Mouse (Mus musculus): ENCODE measurements at regions not wholly inside any gene's neighbourhood (a gene's known extent, or its start where the extent isn't known, plus 50 kb on each side); places are given as distances from the start of the nearest gene placed in this dataset.

- no peak overlapping the region for H3K27ac ChIP-seq
- H3K27me3 ChIP-seq (ENCODE audit: control insufficient read depth, insufficient read depth, low read length), result no peaks in the 10 kb centered on the region
- no peaks in the 10 kb centered on the region for H3K36me3 ChIP-seq (replicated peaks; ENCODE audit: control insufficient read depth, insufficient read depth)
- no peak overlapping the region for H3K9ac ChIP-seq
- WGBS, result 40% methylated on average over 2 of the region's 2 CpGs
- no peaks in the 10 kb centered on the region for H3K9me3 ChIP-seq (ENCODE audit: control insufficient read depth, low read length)
- ATAC-seq (ENCODE audit: low FRiP score) (no peak), DNase-seq (ENCODE audit: low spot score) (no peak)
- H3K4me2 ChIP-seq (replicated peaks), result no peak overlapping the region
- peaks cover 3% of the 10 kb centered on the region; the same call in 1 of the 2 replicates for H3K4me1 ChIP-seq (replicated peaks; ENCODE audit: control insufficient read depth, insufficient read depth, low read length)
- H3K4me3 ChIP-seq (replicated peaks; ENCODE audit: low read length), result no peak overlapping the region
Observed at GRCm38 (mm10) chr11:18493086-18493485, 525.7 kb downstream of the Meis1 start.

GRCm38 (mm10) chr11:18489517-18490256 lies 529.1 kb downstream of the Meis1 start:
- Histone ChIP-seq H3K4me2 (replicated peaks) (no peak overlapping the region), H3K9ac (no peak overlapping the region), H3K27ac (no peak overlapping the region; the same call in 1 of the 2 replicates), H3K36me3 (replicated peaks; ENCODE audit: control insufficient read depth, insufficient read depth) (no peaks in the 10 kb centered on the region), H3K9me3 (ENCODE audit: control insufficient read depth, low read length) (no peaks in the 10 kb centered on the region), H3K4me1 (replicated peaks; ENCODE audit: control insufficient read depth, insufficient read depth, low read length) (peaks cover 3% of the 10 kb centered on the region; the same call in 1 of the 2 replicates), H3K4me3 (replicated peaks; ENCODE audit: low read length) (no peak overlapping the region), H3K27me3 (ENCODE audit: control insufficient read depth, insufficient read depth, low read length) (no peaks in the 10 kb centered on the region)
- DNase-seq (ENCODE audit: low spot score) (no peak), ATAC-seq (ENCODE audit: low FRiP score) (no peak)
- 61% methylated on average over 9 of the region's 9 CpGs for WGBS

- Histone ChIP-seq H3K27ac (no peak overlapping the region), H3K27me3 (ENCODE audit: control insufficient read depth, insufficient read depth, low read length) (no peaks in the 10 kb centered on the region), H3K4me3 (replicated peaks; ENCODE audit: low read length) (no peak overlapping the region), H3K4me1 (replicated peaks; ENCODE audit: control insufficient read depth, insufficient read depth, low read length) (no peaks in the 10 kb centered on the region), H3K9me3 (ENCODE audit: control insufficient read depth, low read length) (no peaks in the 10 kb centered on the region), H3K36me3 (replicated peaks; ENCODE audit: control insufficient read depth, insufficient read depth) (no peaks in the 10 kb centered on the region), H3K9ac (no peak overlapping the region), H3K4me2 (replicated peaks) (no peak overlapping the region)
- ATAC-seq (ENCODE audit: low FRiP score) (no peak), DNase-seq (ENCODE audit: low spot score) (no peak)
Observed at GRCm38 (mm10) chr11:18478841-18479240, 525.2 kb upstream of the Etaa1 start.

GRCm38 (mm10) chr11:18451271-18451670 lies 497.6 kb upstream of the Etaa1 start:
- H3K4me2 ChIP-seq (replicated peaks), result no peak overlapping the region
- H3K4me1 ChIP-seq (replicated peaks; ENCODE audit: control insufficient read depth, insufficient read depth, low read length), result no peaks in the 10 kb centered on the region
- H3K36me3 ChIP-seq (replicated peaks; ENCODE audit: control insufficient read depth, insufficient read depth), result no peaks in the 10 kb centered on the region
- no peak overlapping the region for H3K9ac ChIP-seq
- 82% methylated on average over 3 of the region's 3 CpGs for WGBS
- DNase-seq (ENCODE audit: low spot score), result no peak
- no peaks in the 10 kb centered on the region for H3K27me3 ChIP-seq (ENCODE audit: control insufficient read depth, insufficient read depth, low read length)
- H3K27ac ChIP-seq, result no peak overlapping the region
- ATAC-seq (ENCODE audit: low FRiP score), result no peak
- H3K4me3 ChIP-seq (replicated peaks; ENCODE audit: low read length), result no peak overlapping the region
- no peaks in the 10 kb centered on the region for H3K9me3 ChIP-seq (ENCODE audit: control insufficient read depth, low read length)

- no peaks in the 10 kb centered on the region for H3K9me3 ChIP-seq (ENCODE audit: control insufficient read depth, low read length)
- H3K36me3 ChIP-seq (replicated peaks; ENCODE audit: control insufficient read depth, insufficient read depth), result no peaks in the 10 kb centered on the region
- no peak overlapping the region for H3K27ac ChIP-seq
Observed at GRCm38 (mm10) chr11:18448879-18449278, 495.2 kb upstream of the Etaa1 start.

GRCm38 (mm10) chr11:18444600-18444999 lies 490.9 kb upstream of the Etaa1 start:
- H3K4me2 ChIP-seq (replicated peaks), result no peak overlapping the region
- no peak overlapping the region for H3K4me3 ChIP-seq (replicated peaks; ENCODE audit: low read length)
- H3K36me3 ChIP-seq (replicated peaks; ENCODE audit: control insufficient read depth, insufficient read depth), result no peaks in the 10 kb centered on the region
- DNase-seq (ENCODE audit: low spot score) (no peak), ATAC-seq (ENCODE audit: low FRiP score) (no peak)
- no peak overlapping the region for H3K9ac ChIP-seq
- H3K27ac ChIP-seq, result no peak overlapping the region
- H3K9me3 ChIP-seq (ENCODE audit: control insufficient read depth, low read length), result no peaks in the 10 kb centered on the region
- no peaks in the 10 kb centered on the region for H3K4me1 ChIP-seq (replicated peaks; ENCODE audit: control insufficient read depth, insufficient read depth, low read length)
- WGBS, result 79% methylated on average over 8 of the region's 8 CpGs
- H3K27me3 ChIP-seq (ENCODE audit: control insufficient read depth, insufficient read depth, low read length), result no peaks in the 10 kb centered on the region

More at GRCm38 (mm10) chr11:18448879-18449278, 495.2 kb upstream of the Etaa1 start:
- Histone ChIP-seq H3K4me1 (replicated peaks; ENCODE audit: control insufficient read depth, insufficient read depth, low read length) (no peaks in the 10 kb centered on the region), H3K4me2 (replicated peaks) (no peak overlapping the region), H3K27me3 (ENCODE audit: control insufficient read depth, insufficient read depth, low read length) (no peaks in the 10 kb centered on the region), H3K4me3 (replicated peaks; ENCODE audit: low read length) (no peak overlapping the region), H3K9ac (no peak overlapping the region)
- ATAC-seq (ENCODE audit: low FRiP score) (no peak), DNase-seq (ENCODE audit: low spot score) (no peak)
- WGBS, result 75% methylated on average over 1 of the region's 1 CpGs

- Histone ChIP-seq H3K27me3 (ENCODE audit: control insufficient read depth, insufficient read depth, low read length) (no peaks in the 10 kb centered on the region), H3K9ac (no peak overlapping the region), H3K4me1 (replicated peaks; ENCODE audit: control insufficient read depth, insufficient read depth, low read length) (no peaks in the 10 kb centered on the region), H3K36me3 (replicated peaks; ENCODE audit: control insufficient read depth, insufficient read depth) (no peaks in the 10 kb centered on the region), H3K27ac (no peak overlapping the region), H3K9me3 (ENCODE audit: control insufficient read depth, low read length) (no peaks in the 10 kb centered on the region), H3K4me3 (replicated peaks; ENCODE audit: low read length) (no peak overlapping the region), H3K4me2 (replicated peaks) (no peak overlapping the region)
- ATAC-seq (ENCODE audit: low FRiP score) (no peak), DNase-seq (ENCODE audit: low spot score) (no peak)
- WGBS, result 70% methylated on average over 5 of the region's 5 CpGs
Observed at GRCm38 (mm10) chr11:18444101-18444500, 490.4 kb upstream of the Etaa1 start.

GRCm38 (mm10) chr11:18443156-18443555 lies 489.5 kb upstream of the Etaa1 start:
- ATAC-seq (ENCODE audit: low FRiP score) (no peak), DNase-seq (ENCODE audit: low spot score) (no peak)
- no peaks in the 10 kb centered on the region for H3K4me1 ChIP-seq (replicated peaks; ENCODE audit: control insufficient read depth, insufficient read depth, low read length)
- no peaks in the 10 kb centered on the region for H3K9me3 ChIP-seq (ENCODE audit: control insufficient read depth, low read length)
- 94% methylated on average over 2 of the region's 2 CpGs for WGBS
- H3K4me3 ChIP-seq (replicated peaks; ENCODE audit: low read length), result no peak overlapping the region
- H3K9ac ChIP-seq, result no peak overlapping the region
- H3K36me3 ChIP-seq (replicated peaks; ENCODE audit: control insufficient read depth, insufficient read depth), result no peaks in the 10 kb centered on the region
- H3K27ac ChIP-seq, result no peak overlapping the region
- no peaks in the 10 kb centered on the region for H3K27me3 ChIP-seq (ENCODE audit: control insufficient read depth, insufficient read depth, low read length)
- no peak overlapping the region for H3K4me2 ChIP-seq (replicated peaks)

- Histone ChIP-seq H3K9ac (no peak overlapping the region), H3K27ac (no peak overlapping the region), H3K36me3 (replicated peaks; ENCODE audit: control insufficient read depth, insufficient read depth) (no peaks in the 10 kb centered on the region), H3K4me3 (replicated peaks; ENCODE audit: low read length) (no peak overlapping the region), H3K4me2 (replicated peaks) (no peak overlapping the region), H3K9me3 (ENCODE audit: control insufficient read depth, low read length) (no peaks in the 10 kb centered on the region), H3K4me1 (replicated peaks; ENCODE audit: control insufficient read depth, insufficient read depth, low read length) (no peaks in the 10 kb centered on the region), H3K27me3 (ENCODE audit: control insufficient read depth, insufficient read depth, low read length) (no peaks in the 10 kb centered on the region)
- 78% methylated on average over 6 of the region's 6 CpGs for WGBS
- DNase-seq (ENCODE audit: low spot score) (no peak), ATAC-seq (ENCODE audit: low FRiP score) (no peak)
Observed at GRCm38 (mm10) chr11:18437834-18438611, 484.3 kb upstream of the Etaa1 start.
